Mouse (Mus musculus) urinary bladder, adult 2 months (tissue): Measurements from ENCODE around the gene Psmb1. TPM values are rescaled to one million over a fixed set of nuclear protein-coding genes. Genes with fewer than 3 reads are reported as not detected.
"Not testable (repeated sequence)": the region's sequence is repeated elsewhere in the genome, so short reads cannot be mapped to it uniquely, and the experiment has no call there.

Experiments
- DNase-seq: peaks from one replicate; pipeline ENCODE4 v3.0.0; 2022; ENCODE audit warnings: low spot score
- polyA plus RNA-seq: library from polyadenylated mRNA; depleted of rRNA; stranded (reverse); fragments of >200 nt; gene quantifications from 2 replicates; pipeline ENCODE4 v1.2.3, GENCODE M21; 2012; rRNA removed

Gene Psmb1
- polyA plus RNA-seq, 1 experiment = 185 TPM

DNA sequence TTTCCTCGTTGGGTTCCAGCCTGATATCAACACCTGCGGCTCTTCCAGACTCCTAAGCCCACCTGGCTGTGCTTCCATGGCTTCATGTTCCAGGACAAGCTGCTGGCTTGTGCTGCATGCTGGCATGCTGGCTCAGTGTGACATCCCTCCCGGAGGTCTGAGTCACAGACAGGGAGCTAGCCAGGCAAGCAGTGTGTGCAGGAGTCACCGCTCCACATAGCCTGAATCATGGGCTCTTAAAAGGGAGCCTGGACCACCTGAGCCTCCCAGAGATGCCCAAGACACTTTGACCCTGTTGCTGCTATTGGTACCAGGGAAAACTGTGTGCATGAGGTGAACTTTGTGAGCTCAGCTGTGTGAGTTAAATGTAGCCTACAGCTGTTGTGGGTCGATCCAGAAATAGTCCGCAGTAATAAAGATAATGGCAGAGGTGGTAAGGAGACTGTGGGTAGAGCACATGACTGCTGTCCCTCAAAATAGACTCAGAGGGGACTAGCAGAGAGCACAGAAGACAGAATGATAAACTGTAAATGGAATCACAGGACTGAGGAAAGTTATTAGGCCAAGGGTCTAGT lies 37.5 kb downstream of the Psmb1 start:
- DNase-seq = no peak

- DNase-seq = no peak
Observed at GRCm38 (mm10) chr17:15459761-15460160, 39.8 kb downstream of the Psmb1 start.

- no peak for DNase-seq
Observed at GRCm38 (mm10) chr17:15456595-15456994, 43.0 kb downstream of the Psmb1 start.

GRCm38 (mm10) chr17:15455203-15455602 lies 44.3 kb downstream of the Psmb1 start:
- no peak for DNase-seq

GRCm38 (mm10) chr17:15449606-15450005 lies 49.9 kb downstream of the Psmb1 start:
- DNase-seq = no peak

GRCm38 (mm10) chr17:15449144-15449543 lies 50.4 kb downstream of the Psmb1 start:
- DNase-seq = not testable (repeated sequence)

DNA sequence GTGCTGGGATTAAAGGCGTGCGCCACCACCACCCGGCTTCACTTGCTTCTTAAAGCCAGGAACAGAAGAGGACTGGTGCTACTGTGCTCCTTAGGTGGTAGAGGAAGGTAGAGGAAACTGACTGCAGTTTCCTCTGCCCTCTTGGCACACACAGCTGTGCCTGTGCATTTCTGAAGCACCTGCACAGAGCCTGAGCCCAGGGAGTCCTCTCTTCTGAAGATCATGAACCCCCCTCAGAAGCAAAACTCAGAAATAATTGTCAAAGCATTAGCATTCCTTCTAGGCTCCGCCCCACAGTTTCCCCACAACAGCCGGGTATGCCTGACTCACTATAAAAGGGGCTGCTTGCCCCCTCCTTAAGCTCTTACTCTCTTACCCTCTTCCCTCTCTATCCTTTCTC lies 51.7 kb downstream of the Psmb1 start:
- DNase-seq = no peak

DNA sequence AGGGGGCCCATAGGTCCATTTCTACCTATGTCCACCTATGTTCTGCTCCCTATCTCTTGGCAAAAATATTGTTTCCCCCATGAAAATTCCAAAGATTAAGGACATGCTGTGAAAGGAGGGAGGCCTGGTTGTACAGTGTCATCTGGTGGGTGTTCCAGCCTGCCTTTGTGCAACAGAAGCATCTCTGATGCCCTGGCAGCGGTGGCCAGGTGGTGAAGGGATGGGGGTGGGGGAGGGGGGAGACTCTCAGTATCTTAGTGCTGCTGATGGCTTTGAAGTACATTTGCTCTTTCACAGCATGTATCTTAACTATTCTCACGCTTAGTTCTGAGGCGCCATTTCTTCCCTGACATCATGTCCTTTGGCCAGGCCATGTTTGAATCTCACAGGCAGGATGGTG lies 54.1 kb downstream of the Psmb1 start:
- no peak for DNase-seq

- DNase-seq = no peak
Observed at GRCm38 (mm10) chr17:15440463-15441121, 59.0 kb downstream of the Psmb1 start.

- DNase-seq = no peak
Observed at GRCm38 (mm10) chr17:15440067-15440462, 59.5 kb downstream of the Psmb1 start.

GRCm38 (mm10) chr17:15434748-15435147 lies 64.8 kb downstream of the Psmb1 start:
- no peak for DNase-seq

DNA sequence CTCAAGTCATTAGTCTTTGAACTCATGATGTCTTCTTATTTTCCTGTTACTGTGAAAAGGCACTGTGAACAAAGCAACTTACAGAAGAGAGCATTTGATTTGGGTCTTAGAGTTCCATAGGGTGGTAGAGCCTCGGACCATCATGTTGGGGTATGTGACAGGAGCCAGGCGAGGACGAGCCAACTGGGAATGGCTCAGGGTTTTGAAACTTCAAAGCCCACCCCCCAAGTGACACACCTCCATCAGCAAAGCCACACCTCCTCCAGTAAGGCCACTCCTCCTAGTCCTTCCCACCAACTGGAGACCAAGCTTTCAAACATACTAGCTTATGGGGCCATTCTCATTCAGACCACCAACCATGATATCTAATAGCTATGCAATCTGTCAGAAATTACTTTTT lies 67.5 kb downstream of the Psmb1 start:
- no peak for DNase-seq

- no peak for DNase-seq
Observed at GRCm38 (mm10) chr17:15431551-15431950, 68.0 kb downstream of the Psmb1 start.

DNA sequence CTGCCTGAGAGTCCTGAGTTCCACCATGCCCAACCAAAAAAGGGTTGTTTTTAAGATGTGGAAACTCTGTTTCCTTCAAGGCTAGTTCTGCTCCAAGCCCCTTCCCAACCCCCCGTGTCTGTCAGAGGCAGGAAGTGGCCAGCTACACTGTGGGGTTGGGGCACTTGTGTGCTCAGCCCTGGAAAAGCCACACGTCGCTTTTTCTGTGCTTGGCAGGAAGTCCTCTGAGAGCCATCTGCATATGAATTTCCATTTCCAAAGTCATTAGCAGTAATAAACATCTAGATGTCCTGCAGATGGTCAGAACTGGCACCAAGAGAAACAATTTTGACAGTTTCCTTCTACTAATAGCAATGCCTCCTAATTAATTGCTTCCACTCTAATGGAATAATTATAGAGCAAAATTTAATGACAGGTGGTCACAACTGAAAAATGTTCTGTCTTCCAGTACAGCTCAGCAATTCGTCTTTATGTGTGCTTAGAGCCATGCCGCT lies 68.5 kb downstream of the Psmb1 start:
- no peak for DNase-seq

GRCm38 (mm10) chr17:15429937-15430336 lies 69.6 kb downstream of the Psmb1 start:
- no peak for DNase-seq

GRCm38 (mm10) chr17:15429451-15429850 lies 70.1 kb downstream of the Psmb1 start:
- DNase-seq = no peak

DNA sequence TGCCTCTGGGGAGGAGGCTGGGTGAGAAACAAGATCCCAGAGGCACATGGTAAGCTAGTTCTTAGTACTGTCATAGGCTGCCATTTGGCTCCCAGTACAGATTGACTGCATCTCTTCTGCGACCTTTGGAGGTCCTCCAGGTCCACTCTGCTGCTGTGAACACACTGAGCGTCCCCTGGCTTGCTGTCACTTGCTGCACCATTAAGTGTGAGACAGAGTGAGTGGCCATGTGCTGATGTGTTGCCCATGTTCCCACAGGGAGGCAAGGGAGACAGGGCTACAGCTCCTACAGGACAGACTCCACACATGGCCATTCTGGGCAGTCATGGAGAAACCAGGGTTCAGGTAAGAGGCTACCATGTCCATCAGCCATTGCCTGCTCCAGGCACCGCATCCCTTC lies 73.6 kb downstream of the Psmb1 start:
- DNase-seq = no peak

Other genes with a start within 250 kb of the Psmb1 start
- gene Dll1, start 122.9 kb downstream of the Psmb1 start, polyA plus RNA-seq = 8.7 and 9.4 TPM in 2 replicates
- 16.9 and 18.1 TPM in 2 replicates for gene Fam120b, start 103.5 kb downstream of the Psmb1 start, polyA plus RNA-seq
- 29.3 and 32.4 TPM in 2 replicates for gene Tbp, start 137 bp upstream of the Psmb1 start, polyA plus RNA-seq
- 23.2 and 23.8 TPM in 2 replicates for gene Pdcd2, start 27.6 kb upstream of the Psmb1 start, polyA plus RNA-seq
- gene Prdm9, start 64.6 kb upstream of the Psmb1 start, polyA plus RNA-seq = 5.6 and 5.7 TPM in 2 replicates
- 5.8 and 8.2 TPM in 2 replicates for gene Chd1, start 205.2 kb upstream of the Psmb1 start, polyA plus RNA-seq